Mouse (Mus musculus) ES-Bruce4 (cell line): Measurements from ENCODE around the gene Casp8ap2. TPM values are rescaled to one million over a fixed set of nuclear protein-coding genes. Genes with fewer than 3 reads are reported as not detected.
A peak's percentile ranks its signal among the peaks of the same experiment; 100 is the strongest.

ENCODE experiments used
- H3K27ac ChIP-seq: 2 replicates; pipeline ENCODE4 v1.5.1; 2012; ENCODE audit warnings: low read length, inconsistent platforms; ENCODE audit not compliant: insufficient read depth
- H3K27me3 ChIP-seq: 2 replicates; pipeline ENCODE4 v1.6.1; 2012; ENCODE audit warnings: mild to moderate bottlenecking, low read length, inconsistent platforms; ENCODE audit not compliant: control insufficient read depth, poor library complexity, insufficient read depth, severe bottlenecking
- H3K36me3 ChIP-seq: 2 replicates; pipeline ENCODE4 v1.6.1; 2012; ENCODE audit warnings: inconsistent platforms, mild to moderate bottlenecking, low read length, moderate library complexity; ENCODE audit not compliant: control insufficient read depth, poor library complexity, insufficient read depth, severe bottlenecking
- H3K4me1 ChIP-seq: one replicate; pipeline ENCODE4 v1.8.1; 2011; ENCODE audit warnings: low read length; ENCODE audit not compliant: control insufficient read depth, insufficient read depth
- H3K4me3 ChIP-seq: 2 replicates; pipeline ENCODE4 v1.5.1; 2011; ENCODE audit warnings: low read depth, mild to moderate bottlenecking, low read length
- H3K9ac ChIP-seq: 2 replicates; pipeline ENCODE4 v1.6.1; 2012; ENCODE audit warnings: low read depth, mild to moderate bottlenecking, inconsistent platforms; ENCODE audit not compliant: poor library complexity, severe bottlenecking
- H3K9me3 ChIP-seq: replicated peaks from 2 replicates; pipeline ENCODE4 v1.6.1; 2012; ENCODE audit warnings: mild to moderate bottlenecking, low read length, inconsistent platforms; ENCODE audit not compliant: control insufficient read depth, poor library complexity, insufficient read depth, severe bottlenecking
- CTCF ChIP-seq: IDR thresholded peaks from one replicate; pipeline ENCODE4 v1.8.1; 2011; ENCODE audit warnings: low read depth, low read length
- EP300 ChIP-seq: IDR thresholded peaks from 2 replicates; pipeline ENCODE4 v1.6.1; 2011; ENCODE audit warnings: low read depth, low read length; ENCODE audit not compliant: insufficient read depth
- POLR2A ChIP-seq: IDR thresholded peaks from one replicate; pipeline ENCODE4 v1.8.1; 2011; ENCODE audit warnings: low read length; ENCODE audit not compliant: insufficient read depth
- polyA plus RNA-seq: library from polyadenylated mRNA; stranded (reverse); fragments of >200 nt; gene quantifications from 2 replicates; pipeline ENCODE4 v1.2.4, GENCODE M21; 2011; ENCODE audit warnings: low read depth; ENCODE audit not compliant: missing spikeins, insufficient read depth, insufficient read length

Casp8ap2 gene
- polyA plus RNA-seq, 1 experiment, result 46.3 TPM

DNA sequence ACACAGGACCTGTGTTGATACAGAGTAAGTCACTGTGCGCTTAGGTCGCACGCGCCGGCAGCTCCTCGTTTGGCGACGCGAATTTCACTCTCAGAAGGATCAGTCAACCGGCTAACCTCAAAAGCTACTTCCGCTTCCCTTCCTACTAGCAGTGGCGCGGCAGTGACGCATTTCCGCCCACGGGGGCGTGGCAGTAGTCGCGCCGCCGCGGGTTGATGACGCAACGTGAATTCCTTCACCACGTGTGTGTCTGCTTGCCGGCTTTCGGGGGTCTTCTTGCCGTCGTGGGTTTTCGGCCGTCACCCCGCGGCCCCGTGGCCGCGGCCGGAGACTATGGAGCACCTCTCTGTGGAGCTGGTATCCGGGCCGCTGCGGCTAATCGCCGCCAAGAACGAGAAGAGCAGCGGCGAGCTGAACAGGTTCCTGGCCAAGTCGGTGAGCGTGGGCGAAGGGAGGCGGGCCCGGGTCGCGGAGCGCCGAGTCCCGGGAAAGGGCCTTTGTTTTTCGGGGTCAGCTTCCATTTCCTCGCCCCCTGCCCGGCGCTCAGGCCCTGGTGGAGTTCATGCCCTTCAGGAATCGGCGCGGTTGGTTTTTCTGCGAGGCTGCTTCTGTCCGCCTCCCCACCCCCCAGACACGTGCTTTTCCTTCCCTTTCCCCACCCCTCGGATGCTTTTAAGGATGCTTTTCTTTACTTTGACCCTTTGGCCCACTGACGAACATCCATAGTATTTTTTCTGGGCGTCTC lies 41.8 kb downstream of the Casp8ap2 start, which contains the start of gene Mdn1:
TSS of gene Mdn1 (plus strand) at position 202 of the 745 bp plus-strand sequence.
- Histone ChIP-seq H3K9me3 (no peaks in the 10 kb centered on the region), H3K9ac (peak within 1 kb of the TSS; percentile 95), H3K36me3 (peaks cover 21% of the 10 kb centered on the region), H3K4me3 (peak within 1 kb of the TSS; percentile 99), H3K27me3 (no peaks in the 10 kb centered on the region), H3K4me1 (peaks cover 1% of the 10 kb centered on the region), H3K27ac (peak within 1 kb of the TSS; percentile 91)
- TF ChIP-seq EP300, result no peak
- TF ChIP-seq POLR2A, result no peak

DNA sequence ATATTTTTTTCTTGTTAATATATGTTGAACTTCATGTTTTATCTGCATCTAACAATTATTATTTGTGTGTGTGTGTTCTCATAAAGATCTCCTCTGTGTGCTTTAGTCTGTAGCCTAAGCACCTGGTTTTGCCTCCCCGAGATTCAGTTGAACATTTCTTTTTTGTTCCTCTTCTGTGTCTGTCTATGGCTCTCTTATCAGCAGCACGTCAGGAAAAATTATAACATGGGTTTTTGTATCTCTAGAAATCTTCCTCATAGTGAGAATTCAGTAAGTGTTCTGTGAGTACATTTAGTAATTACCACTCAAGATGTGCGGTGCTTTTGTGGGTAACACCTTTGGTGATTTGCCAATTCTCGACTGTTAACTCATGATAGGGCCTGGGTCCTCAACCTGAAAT lies 50.6 kb downstream of the Casp8ap2 start:
- TF ChIP-seq EP300 (no peak), CTCF (no peak)
- no peak overlapping the region for H3K27ac ChIP-seq
- no peaks in the 10 kb centered on the region for H3K9me3 ChIP-seq
- no peak overlapping the region for H3K9ac ChIP-seq
- no peak overlapping the region for H3K4me3 ChIP-seq
- peaks cover 75% of the 10 kb centered on the region for H3K36me3 ChIP-seq
- H3K27me3 ChIP-seq, result no peaks in the 10 kb centered on the region
- peaks cover 2% of the 10 kb centered on the region for H3K4me1 ChIP-seq

DNA sequence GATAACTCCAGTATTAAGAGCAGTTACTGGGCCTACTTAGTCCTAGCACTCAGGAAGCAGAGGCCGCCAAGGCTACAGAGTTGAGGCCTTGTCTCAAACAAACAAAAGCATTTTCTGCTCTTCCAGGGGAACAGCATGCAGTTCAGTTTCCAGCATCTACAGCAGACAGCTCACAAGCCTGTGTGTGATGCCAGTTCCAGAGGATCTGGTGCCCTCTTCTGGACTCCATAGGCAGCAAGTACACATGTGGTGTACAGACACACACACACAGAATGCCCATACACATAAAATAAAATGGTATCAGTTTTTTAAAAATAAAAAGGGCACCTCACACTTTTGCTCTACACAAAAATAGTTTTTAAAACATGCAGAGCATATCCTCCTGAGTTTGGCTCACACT lies 53.0 kb downstream of the Casp8ap2 start:
- H3K9me3 ChIP-seq, result no peaks in the 10 kb centered on the region
- H3K27ac ChIP-seq, result no peak overlapping the region
- H3K4me1 ChIP-seq, result peaks cover 2% of the 10 kb centered on the region
- no peak overlapping the region for H3K9ac ChIP-seq
- no peaks in the 10 kb centered on the region for H3K27me3 ChIP-seq
- peaks cover 80% of the 10 kb centered on the region for H3K36me3 ChIP-seq
- no peak for TF ChIP-seq POLR2A
- TF ChIP-seq CTCF, result peak; percentile 3
- H3K4me3 ChIP-seq, result no peak overlapping the region

DNA sequence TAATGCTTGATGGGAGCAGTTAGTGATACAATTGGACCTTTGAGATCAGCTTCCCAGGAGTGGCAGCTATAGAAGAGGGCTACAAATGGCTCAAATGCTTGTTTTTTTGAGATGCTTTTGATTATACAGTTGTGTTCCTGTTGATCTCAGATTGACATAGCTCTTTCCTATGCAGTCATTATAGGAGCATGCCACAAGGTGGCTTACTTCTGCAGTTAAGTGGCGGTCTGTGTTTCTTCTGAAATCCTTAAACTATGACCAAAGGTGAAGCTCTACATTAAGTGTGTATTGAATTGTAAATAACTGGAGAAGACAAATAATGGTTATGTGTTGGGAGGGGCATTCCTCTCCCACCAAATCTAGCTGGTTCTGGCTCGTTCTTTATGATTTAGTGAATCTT lies 54.6 kb downstream of the Casp8ap2 start:
- H3K27ac ChIP-seq, result no peak overlapping the region
- H3K36me3 ChIP-seq, result peaks cover 79% of the 10 kb centered on the region
- H3K9me3 ChIP-seq, result no peaks in the 10 kb centered on the region
- no peak for TF ChIP-seq CTCF
- no peak for TF ChIP-seq POLR2A
- no peak for TF ChIP-seq EP300
- H3K27me3 ChIP-seq, result no peaks in the 10 kb centered on the region
- H3K9ac ChIP-seq, result no peak overlapping the region
- no peak overlapping the region for H3K4me3 ChIP-seq
- H3K4me1 ChIP-seq, result peaks cover 2% of the 10 kb centered on the region

DNA sequence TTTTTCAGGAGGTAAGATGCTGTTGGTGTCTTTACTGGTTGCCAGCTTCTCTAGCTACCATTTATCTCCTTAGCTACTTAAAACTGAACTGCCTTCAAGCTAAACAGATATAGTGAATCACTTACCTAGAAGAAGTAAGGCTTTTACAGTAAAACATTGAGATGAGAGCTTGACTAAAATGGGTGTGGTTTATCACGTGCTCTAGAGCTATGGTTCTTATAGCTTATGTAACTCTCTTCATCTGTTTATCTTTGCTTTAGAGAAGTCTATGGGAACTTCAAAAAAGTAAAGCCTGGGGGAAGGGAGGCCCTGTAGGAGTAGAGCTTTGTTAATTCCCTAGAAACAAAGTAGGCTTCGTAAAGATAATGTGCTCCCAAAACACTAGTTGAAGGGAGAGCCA lies 58.8 kb downstream of the Casp8ap2 start:
- Histone ChIP-seq H3K36me3 (peaks cover 79% of the 10 kb centered on the region), H3K27ac (no peak overlapping the region)

DNA sequence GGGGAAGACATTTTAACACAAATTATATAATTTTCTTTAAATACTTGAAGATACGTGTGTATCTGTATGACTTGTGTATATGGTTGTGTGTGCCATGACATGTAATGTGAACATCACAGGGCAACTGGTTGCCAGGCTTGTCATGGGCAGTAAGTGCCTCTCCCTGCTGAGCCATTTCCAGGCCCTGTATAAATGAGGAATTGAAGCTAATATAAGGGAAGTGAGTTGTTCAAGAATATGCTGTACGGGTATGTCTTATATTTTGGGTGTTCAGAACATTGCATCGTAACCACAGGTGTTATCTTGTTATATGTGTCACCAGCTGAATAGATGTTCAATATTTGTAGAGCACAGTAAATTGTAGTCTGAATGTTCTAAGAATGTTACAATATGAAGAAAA lies 62.2 kb downstream of the Casp8ap2 start:
- no peaks in the 10 kb centered on the region for H3K4me1 ChIP-seq
- no peaks in the 10 kb centered on the region for H3K9me3 ChIP-seq
- no peak overlapping the region for H3K27ac ChIP-seq
- TF ChIP-seq EP300 (no peak), CTCF (no peak), POLR2A (no peak)
- peaks cover 76% of the 10 kb centered on the region for H3K36me3 ChIP-seq
- H3K9ac ChIP-seq, result no peak overlapping the region
- H3K27me3 ChIP-seq, result no peaks in the 10 kb centered on the region
- H3K4me3 ChIP-seq, result no peak overlapping the region

More for the DNA sequence above, 58.8 kb downstream of the Casp8ap2 start:
- Histone ChIP-seq H3K27me3 (no peaks in the 10 kb centered on the region), H3K4me1 (no peaks in the 10 kb centered on the region), H3K9me3 (no peaks in the 10 kb centered on the region), H3K4me3 (no peak overlapping the region), H3K9ac (no peak overlapping the region)
- TF ChIP-seq POLR2A (no peak), EP300 (no peak), CTCF (no peak)
